Mouse (Mus musculus): Measurements from ENCODE around the gene Brinp2. TPM values are rescaled to one million over a fixed set of nuclear protein-coding genes. Genes with fewer than 3 reads are reported as not detected.

Brinp2 gene
- polyA plus RNA-seq, 1 experiment = 0.35 TPM

GRCm38 (mm10) chr1:158267020-158267571 is 89.0 kb downstream of the Brinp2 start:
- H3K27ac ChIP-seq (ENCODE audit: control insufficient read depth, insufficient read depth, low read depth, low read length, poor library complexity) = no peak overlapping the region
- TF ChIP-seq POLR2A (IDR thresholded peaks at IDR 0.05; ENCODE audit: borderline replicate concordance, control insufficient read depth, low read depth, low read length) (no peak), CTCF (IDR thresholded peaks at IDR 0.05; ENCODE audit: control insufficient read depth, insufficient read depth, low read length) (no peak)
- no peak overlapping the region for H3K4me3 ChIP-seq (replicated peaks; ENCODE audit: control insufficient read depth, low read depth, low read length)
- 50% methylated on average over 8 of the region's 8 CpGs for WGBS
- no peaks in the 10 kb centered on the region for H3K4me1 ChIP-seq (ENCODE audit: control insufficient read depth, insufficient read depth, low read length)

GRCm38 (mm10) chr1:158266293-158267019 is 89.7 kb downstream of the Brinp2 start:
- no peak overlapping the region for H3K4me3 ChIP-seq (replicated peaks; ENCODE audit: control insufficient read depth, low read depth, low read length)
- H3K27ac ChIP-seq (ENCODE audit: control insufficient read depth, insufficient read depth, low read depth, low read length, poor library complexity) = no peak overlapping the region
- TF ChIP-seq CTCF (IDR thresholded peaks at IDR 0.05; ENCODE audit: control insufficient read depth, insufficient read depth, low read length) (no peak), POLR2A (IDR thresholded peaks at IDR 0.05; ENCODE audit: borderline replicate concordance, control insufficient read depth, low read depth, low read length) (no peak)
- H3K4me1 ChIP-seq (ENCODE audit: control insufficient read depth, insufficient read depth, low read length) = no peaks in the 10 kb centered on the region
- WGBS = 84% methylated on average over 3 of the region's 3 CpGs

GRCm38 (mm10) chr1:158259516-158260235 is 96.5 kb downstream of the Brinp2 start:
- H3K4me3 ChIP-seq (replicated peaks; ENCODE audit: control insufficient read depth, low read depth, low read length) = no peak overlapping the region
- 87% methylated on average over 5 of the region's 5 CpGs for WGBS
- H3K27ac ChIP-seq (ENCODE audit: control insufficient read depth, insufficient read depth, low read depth, low read length, poor library complexity) = no peak overlapping the region
- no peaks in the 10 kb centered on the region for H3K4me1 ChIP-seq (ENCODE audit: control insufficient read depth, insufficient read depth, low read length)
- TF ChIP-seq POLR2A (IDR thresholded peaks at IDR 0.05; ENCODE audit: borderline replicate concordance, control insufficient read depth, low read depth, low read length) = no peak
- TF ChIP-seq CTCF (IDR thresholded peaks at IDR 0.05; ENCODE audit: control insufficient read depth, insufficient read depth, low read length) = no peak

- H3K27ac ChIP-seq (ENCODE audit: control insufficient read depth, insufficient read depth, low read depth, low read length, poor library complexity) = no peak overlapping the region
- no peak overlapping the region for H3K4me3 ChIP-seq (replicated peaks; ENCODE audit: control insufficient read depth, low read depth, low read length)
- TF ChIP-seq CTCF (IDR thresholded peaks at IDR 0.05; ENCODE audit: control insufficient read depth, insufficient read depth, low read length) (no peak), POLR2A (IDR thresholded peaks at IDR 0.05; ENCODE audit: borderline replicate concordance, control insufficient read depth, low read depth, low read length) (no peak)
- H3K4me1 ChIP-seq (ENCODE audit: control insufficient read depth, insufficient read depth, low read length) = no peaks in the 10 kb centered on the region
- 85% methylated on average over 6 of the region's 6 CpGs for WGBS
These were observed 97.3 kb downstream of the Brinp2 start for GRCm38 (mm10) chr1:158258685-158259292.

- no peak overlapping the region for H3K4me3 ChIP-seq (replicated peaks; ENCODE audit: control insufficient read depth, low read depth, low read length)
- no peak overlapping the region for H3K27ac ChIP-seq (ENCODE audit: control insufficient read depth, insufficient read depth, low read depth, low read length, poor library complexity)
- TF ChIP-seq POLR2A (IDR thresholded peaks at IDR 0.05; ENCODE audit: borderline replicate concordance, control insufficient read depth, low read depth, low read length) (no peak), CTCF (IDR thresholded peaks at IDR 0.05; ENCODE audit: control insufficient read depth, insufficient read depth, low read length) (no peak)
- H3K4me1 ChIP-seq (ENCODE audit: control insufficient read depth, insufficient read depth, low read length) = no peaks in the 10 kb centered on the region
- 84% methylated on average over 9 of the region's 9 CpGs for WGBS
These were observed 100.0 kb downstream of the Brinp2 start for GRCm38 (mm10) chr1:158255912-158256680.

- H3K4me3 ChIP-seq (replicated peaks; ENCODE audit: control insufficient read depth, low read depth, low read length) = no peak overlapping the region
- no peak overlapping the region for H3K27ac ChIP-seq (ENCODE audit: control insufficient read depth, insufficient read depth, low read depth, low read length, poor library complexity)
- 84% methylated on average over 8 of the region's 8 CpGs for WGBS
- TF ChIP-seq CTCF (IDR thresholded peaks at IDR 0.05; ENCODE audit: control insufficient read depth, insufficient read depth, low read length) = no peak
- no peak for TF ChIP-seq POLR2A (IDR thresholded peaks at IDR 0.05; ENCODE audit: borderline replicate concordance, control insufficient read depth, low read depth, low read length)
- H3K4me1 ChIP-seq (ENCODE audit: control insufficient read depth, insufficient read depth, low read length) = no peaks in the 10 kb centered on the region
These were observed 103.4 kb downstream of the Brinp2 start for GRCm38 (mm10) chr1:158252682-158253222.

- TF ChIP-seq POLR2A (IDR thresholded peaks at IDR 0.05; ENCODE audit: borderline replicate concordance, control insufficient read depth, low read depth, low read length) (no peak), CTCF (IDR thresholded peaks at IDR 0.05; ENCODE audit: control insufficient read depth, insufficient read depth, low read length) (no peak)
- Histone ChIP-seq H3K4me3 (replicated peaks; ENCODE audit: control insufficient read depth, low read depth, low read length) (no peak overlapping the region), H3K4me1 (ENCODE audit: control insufficient read depth, insufficient read depth, low read length) (no peaks in the 10 kb centered on the region; the same call in 1 of the 2 replicates), H3K27ac (ENCODE audit: control insufficient read depth, insufficient read depth, low read depth, low read length, poor library complexity) (no peak overlapping the region)
- WGBS = 84% methylated on average over 3 of the region's 3 CpGs
These were observed 107.9 kb downstream of the Brinp2 start for GRCm38 (mm10) chr1:158248266-158248665.

Data from bone marrow, adult 2 months (tissue).